Mouse (Mus musculus) forebrain, embryonic 14.5 days (tissue): ENCODE measurements around the gene Mylip. TPM values are rescaled to one million over a fixed set of nuclear protein-coding genes. Genes with fewer than 3 reads are reported as not detected.

ENCODE experiments used
- polyA plus RNA-seq: library from polyadenylated mRNA; unstranded; fragments of >200 nt; fragmentation: Nextera tagmentation; extraction: Ambion mirVana; gene quantifications from 2 replicates; pipeline ENCODE4 v1.2.1, GENCODE M21; 2014

Mylip gene
- polyA plus RNA-seq, 1 experiment from 2014 or later: 1.2 TPM

Other genes with a start within 250 kb of the Mylip start
- 24.3 and 25.7 TPM in 2 replicates for gene Gmpr, start 117.7 kb downstream of the Mylip start, polyA plus RNA-seq